ENCODE assay signal across 20 mouse cellular contexts in the genomic region with DNA sequence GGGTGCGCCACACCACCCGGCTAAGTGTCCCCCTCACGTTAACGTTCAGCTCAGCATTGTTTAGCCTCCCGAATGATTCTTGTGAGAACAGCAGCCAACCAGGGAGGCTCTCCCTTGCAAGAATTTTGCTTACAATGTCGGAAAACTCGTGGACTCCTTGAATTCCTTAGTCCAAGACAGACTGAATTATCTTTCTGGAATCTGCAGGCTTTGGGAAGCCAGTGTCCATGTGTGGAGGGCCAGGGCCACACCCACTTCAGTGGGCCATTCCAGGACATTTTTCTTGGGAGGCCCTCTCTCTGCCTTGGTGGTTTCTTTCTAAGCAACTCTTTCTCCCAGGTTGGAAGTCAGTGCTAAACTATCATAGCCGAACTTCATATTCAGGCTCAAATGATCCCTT. TPM values are rescaled to one million over a fixed set of nuclear protein-coding genes. Genes with fewer than 3 reads are reported as not detected.
DNase-seq lines count a peak whose midpoint lies in the region; ATAC-seq and TF ChIP-seq lines count a peak whose summit lies in the region.
"Had no signal": no experiment of that assay in that cellular context is flagged by ENCODE, and none has a peak within 500 bp of the region (broad histone marks: within the 10 kb centered on the region; RNA-seq: fewer than 3 reads in every experiment).

No protein-coding gene starts in this region.

- TF ChIP-seq CTCF in kidney, postnatal 0 days (IDR thresholded peaks at IDR 0.05; ENCODE audit: low read depth), result no peak
- no peak for TF ChIP-seq CTCF in stomach, postnatal 0 days (IDR thresholded peaks at IDR 0.05; ENCODE audit: low read depth)

- H3K27me3 ChIP-seq in forebrain, embryonic 10.5 days (ENCODE audit: poor library complexity, severe bottlenecking), result peaks cover 75% of the 10 kb centered on the region
- no peaks in the 10 kb centered on the region for H3K27me3 ChIP-seq in forebrain, embryonic 11.5 days (ENCODE audit: control insufficient read depth, insufficient read depth, low read length)
- H3K27me3 ChIP-seq in kidney, postnatal 0 days (ENCODE audit: insufficient read depth, low read length), result no peaks in the 10 kb centered on the region
- H3K27me3 ChIP-seq in intestine, embryonic 16.5 days (replicated peaks; ENCODE audit: control insufficient read depth, insufficient read depth, low read length), result no peaks in the 10 kb centered on the region
- H3K27me3 ChIP-seq in stomach, postnatal 0 days (ENCODE audit: control insufficient read depth, insufficient read depth, low read length), result no peaks in the 10 kb centered on the region

- no peak for DNase-seq in forebrain, embryonic 10.5 days (ENCODE audit: extremely low spot score, low spot score)
- DNase-seq in forebrain, embryonic 11.5 days (ENCODE audit: low spot score), result no peak
- peak; percentile 39 for DNase-seq in kidney, postnatal 0 days (ENCODE audit: low spot score)
- DNase-seq in kidney, postnatal 25 days, result no peak
- DNase-seq in stomach, postnatal 0 days (ENCODE audit: low spot score), result no peak
- no peak for DNase-seq in adrenal gland, adult (ENCODE audit: inconsistent age in 2 of 2, low spot score in 1 of 2)
- no peak for DNase-seq in natural killer cell, adult 2 months (ENCODE audit: low spot score in 2 of 2)
- DNase-seq: cerebellum, postnatal 10 days; embryo, embryonic 11 days; heart, postnatal 4 days; kidney, postnatal 14 days; midbrain, embryonic 14.5 days; right cerebral cortex, postnatal 14 days; thymus, adult 2 months had no signal

- WGBS in forebrain, embryonic 10.5 days, result 91% methylated on average over 8 of the region's 8 CpGs
- 87% methylated on average over 8 of the region's 8 CpGs for WGBS in forebrain, embryonic 11.5 days
- 74% methylated on average over 8 of the region's 8 CpGs for WGBS in kidney, postnatal 0 days
- 60% methylated on average over 8 of the region's 8 CpGs for WGBS in intestine, embryonic 16.5 days
- 51% methylated on average over 8 of the region's 8 CpGs for WGBS in stomach, postnatal 0 days

- peaks cover 23% of the 10 kb centered on the region for H3K4me1 ChIP-seq in forebrain, embryonic 10.5 days
- no peaks in the 10 kb centered on the region for H3K4me1 ChIP-seq in forebrain, embryonic 11.5 days (replicated peaks; ENCODE audit: control insufficient read depth, insufficient read depth, low read length)
- peaks cover 7% of the 10 kb centered on the region; the same call in 1 of the 2 replicates for H3K4me1 ChIP-seq in kidney, postnatal 0 days (replicated peaks; ENCODE audit: insufficient read depth, low read length)
- H3K4me1 ChIP-seq in intestine, embryonic 16.5 days (ENCODE audit: control insufficient read depth, insufficient read depth, low read length), result peaks cover 16% of the 10 kb centered on the region; the same call in 1 of the 2 replicates
- H3K4me1 ChIP-seq in stomach, postnatal 0 days (replicated peaks; ENCODE audit: control insufficient read depth, insufficient read depth), result peaks cover 7% of the 10 kb centered on the region

- H3K4me2 ChIP-seq in forebrain, embryonic 11.5 days (ENCODE audit: low read depth, low read length, severe bottlenecking), result no peak overlapping the region
- H3K4me2 ChIP-seq in kidney, postnatal 0 days (ENCODE audit: low read length), result no peak overlapping the region
- H3K4me2 ChIP-seq in intestine, embryonic 16.5 days (ENCODE audit: low read depth, low read length), result no peak overlapping the region
- no peak overlapping the region for H3K4me2 ChIP-seq in stomach, postnatal 0 days (replicated peaks; ENCODE audit: low read depth)

- no peaks in the 10 kb centered on the region for H3K9me3 ChIP-seq in forebrain, embryonic 10.5 days
- no peaks in the 10 kb centered on the region for H3K9me3 ChIP-seq in forebrain, embryonic 11.5 days (ENCODE audit: control insufficient read depth, low read length)
- no peaks in the 10 kb centered on the region for H3K9me3 ChIP-seq in kidney, postnatal 0 days (replicated peaks; ENCODE audit: low read length)
- H3K9me3 ChIP-seq in intestine, embryonic 16.5 days (ENCODE audit: control insufficient read depth, low read length), result no peaks in the 10 kb centered on the region
- H3K9me3 ChIP-seq in stomach, postnatal 0 days (ENCODE audit: control insufficient read depth, low read length), result no peaks in the 10 kb centered on the region
- H3K9me3 ChIP-seq: heart, embryonic 10.5 days had no signal

- H3K9ac ChIP-seq in forebrain, embryonic 11.5 days (ENCODE audit: low read length), result no peak overlapping the region
- H3K9ac ChIP-seq in kidney, postnatal 0 days (ENCODE audit: low read depth, low read length), result no peak overlapping the region
- no peak overlapping the region for H3K9ac ChIP-seq in intestine, embryonic 16.5 days (ENCODE audit: low read depth, low read length)
- H3K9ac ChIP-seq in stomach, postnatal 0 days (ENCODE audit: low read length), result no peak overlapping the region
- H3K9ac ChIP-seq: liver, embryonic 14.5 days had no signal

- no peaks in the 10 kb centered on the region for H3K36me3 ChIP-seq in forebrain, embryonic 10.5 days (replicated peaks)
- H3K36me3 ChIP-seq in forebrain, embryonic 11.5 days (ENCODE audit: control insufficient read depth, insufficient read depth, low read length), result no peaks in the 10 kb centered on the region
- H3K36me3 ChIP-seq in kidney, postnatal 0 days (ENCODE audit: insufficient read depth, low read length), result no peaks in the 10 kb centered on the region
- H3K36me3 ChIP-seq in intestine, embryonic 16.5 days (ENCODE audit: control insufficient read depth, insufficient read depth, low read length), result no peaks in the 10 kb centered on the region
- no peaks in the 10 kb centered on the region for H3K36me3 ChIP-seq in stomach, postnatal 0 days (ENCODE audit: control insufficient read depth, insufficient read depth, low read length)
- H3K36me3 ChIP-seq: heart, embryonic 10.5 days had no signal

- H3K4me3 ChIP-seq in forebrain, embryonic 10.5 days, result no peak overlapping the region
- no peak overlapping the region for H3K4me3 ChIP-seq in forebrain, embryonic 11.5 days (ENCODE audit: low read depth, low read length)
- no peak overlapping the region for H3K4me3 ChIP-seq in kidney, postnatal 0 days (replicated peaks; ENCODE audit: low read depth, low read length)
- no peak overlapping the region for H3K4me3 ChIP-seq in intestine, embryonic 16.5 days (ENCODE audit: low read length)
- H3K4me3 ChIP-seq in stomach, postnatal 0 days (ENCODE audit: low read depth, low read length), result no peak overlapping the region
- H3K4me3 ChIP-seq: heart, embryonic 10.5 days had no signal

- H3K27ac ChIP-seq in forebrain, embryonic 10.5 days, result peak overlapping the region; percentile 74
- no peak overlapping the region for H3K27ac ChIP-seq in forebrain, embryonic 11.5 days (ENCODE audit: low read depth, low read length)
- H3K27ac ChIP-seq in kidney, postnatal 0 days, result peak overlapping the region; percentile 63; the same call in 1 of the 2 replicates
- peak overlapping the region; percentile 76 for H3K27ac ChIP-seq in intestine, embryonic 16.5 days (ENCODE audit: low read length)
- H3K27ac ChIP-seq in stomach, postnatal 0 days (replicated peaks), result peak overlapping the region; percentile 75; the same call in 1 of the 2 replicates
- H3K27ac ChIP-seq: hindbrain, postnatal 0 days; liver, embryonic 14.5 days; macrophage had no signal

- no peak for TF ChIP-seq EP300 in stomach, postnatal 0 days (optimal IDR thresholded peaks at IDR 0.05)

- no peak for ATAC-seq in forebrain, embryonic 11.5 days (replicated peaks; ENCODE audit: low FRiP score)
- ATAC-seq in kidney, postnatal 0 days (replicated peaks; ENCODE audit: low FRiP score, low read depth), result no peak
- ATAC-seq in intestine, embryonic 16.5 days, result no peak
- no peak for ATAC-seq in stomach, postnatal 0 days (ENCODE audit: low FRiP score, low TSS enrichment)
- ATAC-seq: forebrain, embryonic 14.5 days; hindbrain, postnatal 0 days had no signal

RNA-seq across cellular contexts. Expression of gene Vps8, which starts 46.6 kb away (rescaled TPM):
- polyA plus RNA-seq in forebrain, embryonic 10.5 days (2016; fragmentation: Nextera tagmentation; extraction: Ambion mirVana), result 19.7 and 21.0 TPM in 2 replicates
- polyA plus RNA-seq in forebrain, embryonic 11.5 days (2014; fragmentation: Nextera tagmentation; extraction: Ambion mirVana), result 25.5 and 25.9 TPM in 2 replicates
- polyA plus RNA-seq in kidney, postnatal 0 days (2015; fragmentation: Nextera tagmentation; extraction: Ambion mirVana), result 28.8 and 34.4 TPM in 2 replicates
- 16.6 and 18.2 TPM in 2 replicates for polyA plus RNA-seq in intestine, embryonic 16.5 days (2015; fragmentation: Nextera tagmentation; extraction: Ambion mirVana)
- 7.0 and 8.2 TPM in 2 replicates for polyA plus RNA-seq in stomach, postnatal 0 days (2015; fragmentation: Nextera tagmentation; extraction: Ambion mirVana)
